Mouse (Mus musculus) regulatory T cell (primary cell): ENCODE measurements at regions not wholly inside any gene's neighbourhood (a gene's known extent, or its start where the extent isn't known, plus 50 kb on each side); places are given as distances from the start of the nearest gene placed in this dataset.

ENCODE experiments used
- in situ Hi-C: fragments of 300-600 bp; cut with MboI, MseI; formaldehyde crosslinking; loops from one replicate; pipeline ENCODE4 v1.15.1; 2025; ENCODE audit warnings: high pct_unique_total_duplicates

- in situ Hi-C loops: no loop called here
Measured at GRCm38 (mm10) chr15:5584381-5584780, 340.4 kb upstream of the Ptger4 start.

GRCm38 (mm10) chr15:5604732-5605266, 360.8 kb upstream of the Ptger4 start:
- in situ Hi-C loops: no loop called here

DNA sequence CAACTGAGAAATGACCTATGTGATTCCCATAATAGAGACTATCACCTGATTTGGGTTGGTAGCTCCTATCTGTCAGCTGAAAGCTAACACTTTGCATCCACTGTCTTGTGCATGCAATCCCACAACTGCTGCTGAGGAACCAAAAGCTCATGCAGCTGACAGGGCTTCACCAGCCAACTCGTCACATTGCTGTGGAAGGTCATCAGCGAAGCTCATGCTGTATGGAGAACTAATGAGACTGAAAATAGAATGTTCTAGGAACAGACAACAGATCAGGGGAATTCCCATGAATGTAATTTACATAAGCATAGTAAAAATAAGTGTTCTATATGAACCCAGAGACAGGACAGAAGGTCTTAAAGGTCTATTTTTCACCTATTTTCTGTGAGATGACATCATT, 363.5 kb upstream of the Ptger4 start:
- in situ Hi-C loops: no loop called here

DNA sequence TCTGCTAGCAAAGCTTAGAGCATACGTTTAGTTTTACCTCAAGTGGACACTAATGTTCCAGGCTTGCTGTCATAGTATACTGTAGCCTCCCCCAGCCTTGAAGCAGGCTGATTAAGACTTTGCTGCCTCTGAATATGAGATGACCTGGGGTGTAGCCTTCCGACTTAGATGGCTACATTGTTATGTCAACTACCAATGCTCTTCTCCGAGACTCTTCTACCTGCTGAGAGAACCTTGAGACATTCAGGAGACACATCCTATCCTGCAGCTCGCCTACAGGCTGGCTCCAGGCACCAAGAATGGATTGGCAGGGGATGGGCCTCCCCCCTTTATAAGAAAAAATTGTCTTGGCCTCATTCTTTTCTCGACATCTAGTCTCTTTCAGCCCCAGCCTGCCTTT, 379.0 kb upstream of the Ptger4 start:
- in situ Hi-C loops: no loop called here

DNA sequence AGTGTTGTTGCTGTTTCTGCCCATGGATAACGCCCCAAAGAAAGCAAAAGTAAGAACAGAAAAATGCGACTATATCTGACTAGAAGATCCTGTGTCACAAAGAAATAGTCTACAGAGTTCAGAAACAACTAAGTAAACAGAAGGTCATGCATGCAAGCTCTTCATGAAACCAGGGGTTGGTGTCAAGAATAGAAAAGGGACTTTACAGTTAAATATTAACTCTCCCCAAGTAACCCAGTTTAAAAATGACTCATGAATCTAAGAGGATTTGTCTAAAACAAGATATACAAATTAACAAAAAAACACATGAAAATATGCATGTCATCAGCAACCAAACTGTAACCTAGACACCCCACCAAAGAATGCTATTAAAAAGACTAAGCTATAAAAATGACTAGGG, 381.4 kb upstream of the Ptger4 start:
- in situ Hi-C loops: no loop called here

GRCm38 (mm10) chr15:5646673-5647072, 402.7 kb upstream of the Ptger4 start:
- in situ Hi-C loops: no loop called here

- in situ Hi-C loops: no loop called here
Measured at GRCm38 (mm10) chr15:5658796-5659195, 414.8 kb upstream of the Ptger4 start.

DNA sequence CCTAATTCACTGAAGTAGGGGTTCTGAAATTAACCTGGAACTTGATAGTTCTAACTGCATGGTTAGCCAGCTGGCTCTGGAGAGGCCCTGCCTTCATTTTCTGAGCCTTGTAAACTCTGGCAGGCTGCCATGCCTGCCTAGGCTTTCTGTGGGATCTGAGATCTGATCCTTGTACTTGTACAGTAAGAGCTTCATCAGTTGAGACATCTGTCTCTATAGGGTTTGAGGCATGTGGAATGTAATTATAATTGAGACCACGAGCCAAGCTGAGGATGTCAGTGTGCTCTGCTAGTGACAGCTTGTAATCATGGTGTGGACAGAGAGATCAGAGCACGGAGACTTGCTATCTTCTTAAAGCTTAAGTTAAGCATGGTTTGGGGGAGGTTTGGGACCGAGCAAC, 416.8 kb upstream of the Ptger4 start:
- in situ Hi-C loops: no loop called here

- in situ Hi-C loops: loop anchor here (10.0 kb wide), 1 partner anchor 63 kb away; no protein-coding TSS in a partner anchor
Measured at GRCm38 (mm10) chr15:5671781-5672180, 427.8 kb upstream of the Ptger4 start.

- in situ Hi-C loops: loop anchor here (10.0 kb wide), 1 partner anchor 58 kb away; no protein-coding TSS in a partner anchor
Measured at GRCm38 (mm10) chr15:5676704-5677103, 432.7 kb upstream of the Ptger4 start.

GRCm38 (mm10) chr15:5693810-5694209, 449.8 kb upstream of the Ptger4 start:
- in situ Hi-C loops: no loop called here

GRCm38 (mm10) chr15:5695015-5695414, 451.0 kb upstream of the Ptger4 start:
- in situ Hi-C loops: no loop called here

DNA sequence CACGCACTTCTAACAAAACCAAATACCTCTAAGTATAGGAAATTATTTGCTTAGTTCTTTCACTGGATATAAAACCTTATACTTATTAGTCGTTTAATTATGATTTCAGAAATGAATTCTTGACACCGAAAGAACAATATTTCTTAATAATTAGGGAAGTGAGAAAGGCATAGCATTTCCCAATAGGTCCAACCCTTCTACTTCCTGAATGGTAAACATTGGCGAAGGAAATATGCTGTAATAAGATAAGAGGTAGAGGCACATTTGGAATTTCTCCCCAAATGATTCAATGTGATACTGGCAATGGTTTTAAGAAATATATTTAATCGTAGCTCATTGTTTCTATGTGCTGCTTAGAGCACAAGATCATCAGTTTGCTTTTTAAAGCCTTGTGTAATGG, 464.5 kb upstream of the Ptger4 start:
- in situ Hi-C loops: no loop called here

DNA sequence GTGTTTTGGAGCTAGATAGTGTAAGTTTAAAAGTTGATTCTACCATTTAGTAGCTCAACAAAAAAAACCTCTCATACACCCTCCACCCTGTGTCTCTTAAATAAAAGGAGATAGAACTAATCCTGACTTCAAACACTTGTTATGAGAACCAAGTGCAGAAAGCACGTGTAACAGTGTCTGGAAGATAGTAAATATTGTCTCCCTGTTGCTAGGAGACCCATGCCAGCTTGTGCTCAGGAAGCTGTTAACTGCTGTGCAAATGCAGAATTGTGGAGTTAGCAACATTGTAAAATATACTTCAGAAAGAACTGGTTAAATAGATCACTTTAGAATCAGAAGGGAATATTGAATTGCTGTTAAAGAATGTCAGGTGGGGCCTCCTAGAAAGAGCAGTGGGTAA, 496.7 kb upstream of the Ptger4 start:
- in situ Hi-C loops: loop anchor here (10.0 kb wide), 1 partner anchor 464 kb away; no protein-coding TSS in a partner anchor

DNA sequence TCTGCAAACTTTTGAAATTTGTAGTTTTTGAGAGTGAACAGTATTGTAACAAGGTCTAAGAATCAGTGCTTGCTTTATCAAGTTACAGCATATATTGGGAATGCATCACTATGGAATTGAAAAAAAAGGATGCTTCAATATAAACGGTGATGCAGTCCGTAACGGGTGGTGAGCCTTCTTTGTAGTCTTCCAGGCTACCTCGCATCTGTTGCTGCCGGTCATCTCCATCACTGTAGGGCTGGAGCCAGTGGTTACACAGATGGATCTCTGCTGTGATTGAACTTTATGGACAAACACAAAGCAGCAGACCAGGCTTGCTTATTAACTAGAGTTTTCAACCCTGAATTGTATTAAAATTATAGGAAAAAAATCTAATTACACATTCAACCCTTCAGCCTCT, 499.9 kb upstream of the Ptger4 start:
- in situ Hi-C loops: loop anchor here (10.0 kb wide), 1 partner anchor 461 kb away; no protein-coding TSS in a partner anchor

DNA sequence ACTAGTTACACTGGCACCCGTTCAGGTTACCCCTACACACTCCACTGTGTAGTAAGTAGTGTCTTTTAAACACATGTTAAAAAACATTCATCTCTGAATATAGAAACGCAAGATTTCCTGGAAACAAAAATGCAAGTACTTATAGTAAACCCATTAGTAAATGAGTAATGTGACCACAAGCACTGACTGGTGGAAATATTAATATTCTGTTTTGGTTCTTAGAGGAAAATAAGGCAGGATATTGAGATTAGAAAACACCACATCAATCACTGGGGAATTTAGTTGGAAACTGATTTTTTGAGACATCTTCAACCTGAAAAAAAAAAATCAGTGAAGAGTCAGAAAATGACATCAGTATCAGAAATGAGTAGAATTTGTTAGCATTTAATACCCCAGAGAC, 514.7 kb upstream of the Ptger4 start:
- in situ Hi-C loops: loop anchor here (5.0 kb wide), 1 partner anchor 74 kb away; no protein-coding TSS in a partner anchor

DNA sequence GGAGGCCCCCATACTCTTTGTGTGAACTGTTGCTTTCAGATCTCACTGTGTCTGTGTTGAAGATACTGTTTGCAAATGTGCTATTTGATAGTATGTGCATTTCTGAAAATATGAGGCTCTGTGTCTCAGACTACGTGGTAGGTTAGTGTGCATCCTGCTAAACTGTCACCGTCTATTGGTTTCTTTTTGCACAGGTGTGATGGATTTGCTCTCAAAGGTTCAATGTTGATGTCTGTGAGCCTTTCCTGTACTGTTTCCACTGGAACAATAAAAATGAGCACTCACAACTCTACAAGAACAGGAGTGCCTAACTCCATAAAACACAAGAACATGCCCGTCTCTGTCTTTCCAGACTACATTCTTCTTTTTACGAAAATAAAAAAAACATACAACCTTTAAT, 518.2 kb upstream of the Ptger4 start:
- in situ Hi-C loops: no loop called here

- in situ Hi-C loops: loop anchor here (10.0 kb wide), 1 partner anchor 138 kb away; no protein-coding TSS in a partner anchor
Measured at GRCm38 (mm10) chr15:5777074-5777473, 522.5 kb upstream of the Dab2 start.

GRCm38 (mm10) chr15:5799917-5800316, 499.7 kb upstream of the Dab2 start:
- in situ Hi-C loops: no loop called here

DNA sequence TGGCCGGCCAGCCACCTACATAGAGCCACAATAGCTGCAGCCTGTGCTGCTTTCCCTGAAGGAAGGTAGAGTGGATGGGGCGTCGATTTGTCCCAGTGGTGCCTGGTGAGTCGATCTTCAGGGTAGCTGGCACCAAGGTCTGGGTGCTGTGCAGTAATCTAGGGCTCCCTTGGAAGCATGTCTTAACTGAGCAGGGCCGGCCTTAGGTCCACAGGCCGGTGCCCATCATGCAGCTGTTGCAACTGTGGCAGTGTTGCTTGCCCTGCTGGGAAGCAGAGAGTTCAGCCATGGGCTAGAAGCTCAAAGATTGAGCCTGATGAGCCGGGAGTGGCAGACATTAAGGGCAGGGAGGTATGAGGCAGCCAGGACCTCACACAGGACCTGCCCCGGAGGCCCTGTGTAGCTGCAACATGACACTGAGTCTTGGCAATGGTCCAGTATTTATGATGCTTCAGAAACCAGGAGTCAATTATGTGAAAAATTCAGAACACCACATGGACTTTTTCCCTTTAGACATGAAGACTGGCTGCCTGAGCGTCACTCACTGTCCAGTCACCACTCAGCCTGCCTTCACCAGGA, 488.3 kb upstream of the Dab2 start:
- in situ Hi-C loops: no loop called here

DNA sequence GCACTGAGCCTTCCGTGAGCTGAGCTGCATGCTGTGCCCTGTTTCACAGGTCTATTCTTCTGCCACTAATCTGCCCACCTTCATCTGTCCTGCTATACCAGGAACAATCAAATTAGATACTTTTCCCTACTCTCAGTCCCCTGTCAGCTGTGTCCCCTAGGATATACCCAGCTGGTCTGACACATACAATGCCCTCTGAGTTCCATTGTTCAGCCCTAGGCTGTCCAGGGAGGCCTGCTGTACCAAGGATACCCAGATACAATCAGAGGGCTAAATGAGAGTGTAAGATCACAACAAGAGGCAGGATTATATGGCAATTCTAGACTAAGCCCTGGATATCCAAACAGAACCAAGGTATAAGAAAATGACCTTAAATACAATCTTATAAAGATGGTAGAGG, 487.6 kb upstream of the Dab2 start:
- in situ Hi-C loops: no loop called here

DNA sequence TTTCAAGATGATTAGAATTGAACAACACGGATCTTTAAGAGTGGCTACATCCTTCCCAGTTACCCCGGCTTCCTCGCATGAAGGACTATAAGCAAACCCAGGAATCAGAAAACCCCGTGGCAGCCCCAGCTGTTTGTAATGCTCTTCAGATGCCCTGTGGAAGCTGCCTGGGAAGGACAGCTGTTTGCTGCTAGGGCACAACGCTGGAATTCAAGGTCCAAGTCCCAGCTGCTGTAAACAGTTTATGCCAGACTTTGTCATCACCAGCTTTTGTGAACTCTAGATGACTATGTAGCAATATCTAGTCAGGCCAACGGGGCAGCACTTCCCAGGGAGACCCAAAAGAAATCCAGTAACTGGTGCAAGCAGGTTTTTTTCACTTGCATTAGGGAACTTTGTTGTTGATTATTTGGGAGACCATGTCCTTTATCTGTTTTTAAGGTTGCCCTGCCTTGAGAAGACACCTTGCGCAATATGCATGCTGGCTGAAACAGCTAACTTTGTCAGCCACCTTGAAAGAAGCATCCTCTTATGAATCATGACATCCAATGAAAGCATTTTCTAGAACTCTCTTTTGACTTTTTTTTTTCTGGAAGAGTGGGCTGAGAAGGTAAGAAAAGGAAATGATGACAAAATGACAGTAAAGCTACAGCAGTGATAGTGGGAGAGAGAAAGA, 481.5 kb upstream of the Dab2 start:
- in situ Hi-C loops: no loop called here

DNA sequence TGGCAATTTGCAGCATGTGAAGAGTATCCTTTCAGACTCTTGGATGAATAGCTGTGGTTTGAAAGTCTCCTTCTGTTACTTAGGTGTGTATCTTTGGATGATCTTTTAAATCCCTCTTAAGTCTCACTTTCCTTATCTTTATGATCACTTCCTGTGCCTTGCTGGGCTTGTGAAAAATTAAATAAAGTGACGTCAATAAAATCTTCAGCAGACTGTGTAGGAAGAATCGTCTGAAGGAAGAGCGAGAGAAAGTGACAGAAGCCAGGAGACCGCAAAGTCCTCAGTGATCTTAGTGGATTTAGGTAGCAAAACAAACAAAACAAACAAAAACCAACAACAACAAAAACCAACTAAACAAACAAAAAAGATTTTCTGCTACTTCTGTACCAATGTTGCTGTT, 459.6 kb upstream of the Dab2 start:
- in situ Hi-C loops: no loop called here
